Mouse (Mus musculus): ENCODE measurements at regions not wholly inside any gene's neighbourhood (a gene's known extent, or its start where the extent isn't known, plus 50 kb on each side); places are given as distances from the start of the nearest gene placed in this dataset.

DNA sequence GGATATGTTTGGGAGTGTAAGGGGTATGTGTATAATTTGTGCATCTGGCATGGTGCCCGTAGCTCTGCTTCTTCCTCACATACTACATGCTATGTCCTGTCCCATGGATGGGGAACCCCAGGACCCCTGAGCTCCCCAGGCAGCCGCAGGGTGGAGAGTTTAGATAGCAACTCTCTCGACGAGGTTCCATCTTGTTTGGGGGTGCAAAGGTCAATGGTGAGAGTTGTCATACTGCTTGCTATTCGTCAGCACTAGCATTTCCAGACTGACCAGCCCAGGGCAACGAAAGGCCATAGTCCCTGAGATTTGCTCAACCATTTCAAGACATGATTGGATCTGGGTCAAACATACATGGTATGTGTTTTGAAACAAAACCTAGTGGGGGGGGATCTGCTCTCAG lies 71.4 kb downstream of the Cryaa start:
- TF ChIP-seq CTCF (conservative IDR thresholded peaks at IDR 0.05; ENCODE audit: low read length) (no peak), NANOG (IDR thresholded peaks at IDR 0.05; ENCODE audit: borderline replicate concordance, low read length) (no peak)

All from E14TG2a.4 (cell line).